15 mouse cellular contexts compared by ENCODE assay signal in the genomic region with DNA sequence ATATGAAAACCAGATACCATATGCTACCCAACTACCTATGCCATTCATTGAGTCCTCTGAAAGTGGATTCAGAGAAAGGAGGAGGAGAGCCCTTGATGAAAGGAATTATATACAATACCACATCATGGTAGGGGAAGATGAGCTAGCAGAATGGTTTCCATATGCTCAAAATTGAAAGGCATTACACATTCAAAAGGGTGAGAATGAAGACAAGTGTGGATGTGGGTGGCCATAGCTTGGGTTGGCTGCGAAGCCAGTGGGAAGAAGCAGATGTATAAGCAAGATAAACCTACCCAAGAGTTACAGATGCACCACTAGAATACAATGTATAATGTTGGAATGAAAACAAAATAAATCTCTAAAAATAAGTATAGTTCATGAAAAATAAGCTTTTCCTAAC.
"Had no signal": no experiment of that assay in that cellular context is flagged by ENCODE, and none has a peak within 500 bp of the region (broad histone marks: within the 10 kb centered on the region; RNA-seq: fewer than 3 reads in every experiment).

No protein-coding gene starts in this region.

- DNase-seq: kidney, adult 2 months; kidney, postnatal 14 days; layer of hippocampus, postnatal 36 days; lung, adult 18-20 months; lung, postnatal 36 days; midbrain, embryonic 14.5 days; thymus, postnatal 14 days had no signal

- H3K27ac ChIP-seq: hindbrain, embryonic 15.5 days; kidney, embryonic 15.5 days; limb, embryonic 13.5 days; liver, embryonic 14.5 days; midbrain, embryonic 10.5 days; neural tube, embryonic 15.5 days; stomach, embryonic 15.5 days had no signal

- H3K4me3 ChIP-seq: hindbrain, embryonic 15.5 days; kidney, embryonic 15.5 days; limb, embryonic 13.5 days; midbrain, embryonic 10.5 days; myocyte; neural tube, embryonic 15.5 days; stomach, embryonic 15.5 days had no signal
